Mouse (Mus musculus): ENCODE measurements around the gene Cars2. TPM values are rescaled to one million over a fixed set of nuclear protein-coding genes. Genes with fewer than 3 reads are reported as not detected.

Gene Cars2
- polyA plus RNA-seq, 1 experiment from 2014 or later: 19.9 TPM

DNA sequence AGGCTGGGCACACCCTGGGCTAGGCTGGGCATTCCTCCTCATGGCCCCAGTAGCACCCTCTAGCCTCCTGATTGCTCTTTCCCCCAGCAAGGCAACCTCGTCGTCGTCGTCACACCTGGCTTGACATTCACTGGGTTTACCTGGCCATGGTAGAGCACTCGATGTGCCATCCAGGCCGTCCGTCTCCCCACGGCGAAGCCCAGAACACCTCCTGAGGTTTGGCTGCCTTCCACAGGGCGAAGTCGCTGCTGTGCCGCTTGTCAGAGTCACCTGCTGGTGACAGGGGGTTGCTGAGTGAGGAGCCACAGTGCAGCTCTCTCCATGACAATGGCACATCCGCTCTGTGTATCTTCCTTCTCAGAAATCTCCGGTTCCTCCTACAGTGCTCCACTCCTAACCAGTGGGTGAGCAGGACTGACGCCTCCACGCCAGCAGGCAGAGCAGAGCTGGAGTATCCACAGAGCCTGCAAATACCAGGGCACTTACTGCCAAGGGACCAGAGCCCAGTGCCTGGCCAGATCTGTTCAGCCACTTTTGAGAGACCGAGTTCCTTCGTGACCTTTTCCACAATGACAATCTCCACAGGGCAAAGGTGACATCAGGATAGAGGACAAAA is 20.3 kb downstream of the Cars2 start:
- no peak overlapping the region for H3K4me3 ChIP-seq (replicated peaks)
- peaks cover 29% of the 10 kb centered on the region for H3K36me3 ChIP-seq (replicated peaks)
- peaks cover 11% of the 10 kb centered on the region for H3K4me1 ChIP-seq
- 84% methylated on average over 18 of the region's 18 CpGs for WGBS
- H3K27me3 ChIP-seq: no peaks in the 10 kb centered on the region
- no peak overlapping the region for H3K9ac ChIP-seq
- no peak overlapping the region for H3K27ac ChIP-seq
- no peak for ATAC-seq (ENCODE audit: low FRiP score)
- no peaks in the 10 kb centered on the region for H3K9me3 ChIP-seq
- H3K4me2 ChIP-seq: no peak overlapping the region

DNA sequence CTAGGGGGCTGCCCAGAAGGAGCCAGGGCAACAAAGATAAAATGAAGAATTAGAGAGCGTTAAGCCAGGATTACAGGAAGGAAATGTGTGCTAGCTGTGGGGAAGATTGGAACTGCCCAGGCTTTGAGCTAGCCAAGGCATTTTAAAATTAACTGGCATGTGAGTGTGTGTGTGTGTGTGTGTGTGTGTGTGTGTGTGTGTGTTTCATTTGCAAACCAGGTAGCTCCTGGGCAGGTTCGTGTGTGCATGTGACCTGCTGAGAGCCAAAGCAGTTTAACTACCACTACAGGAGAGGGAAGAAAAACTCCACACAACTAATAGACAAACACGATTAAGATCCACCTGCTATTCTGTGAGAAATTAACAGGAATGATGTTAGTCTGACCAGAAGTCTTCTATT is 27.3 kb downstream of the Cars2 start:
- peaks cover 21% of the 10 kb centered on the region for H3K36me3 ChIP-seq (replicated peaks)
- no peak overlapping the region for H3K4me3 ChIP-seq (replicated peaks)
- H3K9ac ChIP-seq: no peak overlapping the region
- no peak overlapping the region for H3K4me2 ChIP-seq
- no peak overlapping the region for H3K27ac ChIP-seq
- no peak for ATAC-seq (ENCODE audit: low FRiP score)
- H3K4me1 ChIP-seq: no peaks in the 10 kb centered on the region
- no peaks in the 10 kb centered on the region for H3K9me3 ChIP-seq
- no peaks in the 10 kb centered on the region for H3K27me3 ChIP-seq
- WGBS: 88% methylated on average over 3 of the region's 3 CpGs

DNA sequence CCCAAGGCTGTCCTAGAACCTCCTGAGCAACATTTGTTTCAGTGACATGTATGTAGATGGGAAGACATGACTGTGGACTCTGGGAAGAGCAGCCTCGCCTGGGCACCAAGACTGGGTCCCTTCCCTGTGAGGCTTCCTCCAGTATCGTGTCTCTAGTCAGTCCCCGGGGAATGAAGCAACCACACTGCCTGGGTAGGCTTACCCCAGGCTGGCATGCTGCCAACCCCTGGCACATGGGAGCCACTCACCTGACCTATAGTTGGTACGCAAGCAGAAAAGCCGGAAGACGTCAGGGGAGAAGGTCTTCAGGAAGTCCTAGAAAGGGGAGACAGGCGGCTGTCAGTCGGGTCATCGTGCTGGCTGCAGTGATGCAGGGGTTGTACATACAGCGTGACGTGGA is 31.9 kb downstream of the Cars2 start:
- 89% methylated on average over 11 of the region's 11 CpGs for WGBS
- no peaks in the 10 kb centered on the region for H3K27me3 ChIP-seq
- no peak for ATAC-seq (ENCODE audit: low FRiP score)
- no peak overlapping the region for H3K9ac ChIP-seq
- H3K27ac ChIP-seq: no peak overlapping the region
- H3K4me2 ChIP-seq: no peak overlapping the region
- H3K9me3 ChIP-seq: no peaks in the 10 kb centered on the region
- H3K4me3 ChIP-seq (replicated peaks): no peak overlapping the region
- peaks cover 58% of the 10 kb centered on the region for H3K36me3 ChIP-seq (replicated peaks)
- H3K4me1 ChIP-seq: no peaks in the 10 kb centered on the region

DNA sequence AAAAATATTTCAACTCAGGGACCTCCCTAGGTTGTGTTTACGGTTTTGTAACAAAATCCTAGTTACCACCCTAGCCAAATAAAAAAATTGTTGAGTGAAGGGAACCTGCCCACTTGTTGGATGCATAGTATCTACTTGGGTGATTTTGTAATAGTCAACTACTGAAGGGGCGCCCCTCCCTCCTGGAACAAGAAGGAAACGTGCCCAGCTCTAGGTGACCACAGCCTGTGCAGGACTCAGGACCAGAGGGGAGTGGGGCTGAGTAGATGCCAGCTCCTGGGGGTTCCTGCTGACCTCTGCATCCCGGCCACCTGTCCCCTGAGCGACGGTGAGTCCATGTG is 32.6 kb downstream of the Cars2 start:
- Histone ChIP-seq H3K4me1 (no peaks in the 10 kb centered on the region), H3K4me2 (no peak overlapping the region), H3K4me3 (replicated peaks) (no peak overlapping the region), H3K36me3 (replicated peaks) (peaks cover 64% of the 10 kb centered on the region), H3K9me3 (no peaks in the 10 kb centered on the region), H3K9ac (no peak overlapping the region), H3K27me3 (no peaks in the 10 kb centered on the region), H3K27ac (no peak overlapping the region)
- ATAC-seq (ENCODE audit: low FRiP score): no peak
- 96% methylated on average over 6 of the region's 6 CpGs for WGBS

DNA sequence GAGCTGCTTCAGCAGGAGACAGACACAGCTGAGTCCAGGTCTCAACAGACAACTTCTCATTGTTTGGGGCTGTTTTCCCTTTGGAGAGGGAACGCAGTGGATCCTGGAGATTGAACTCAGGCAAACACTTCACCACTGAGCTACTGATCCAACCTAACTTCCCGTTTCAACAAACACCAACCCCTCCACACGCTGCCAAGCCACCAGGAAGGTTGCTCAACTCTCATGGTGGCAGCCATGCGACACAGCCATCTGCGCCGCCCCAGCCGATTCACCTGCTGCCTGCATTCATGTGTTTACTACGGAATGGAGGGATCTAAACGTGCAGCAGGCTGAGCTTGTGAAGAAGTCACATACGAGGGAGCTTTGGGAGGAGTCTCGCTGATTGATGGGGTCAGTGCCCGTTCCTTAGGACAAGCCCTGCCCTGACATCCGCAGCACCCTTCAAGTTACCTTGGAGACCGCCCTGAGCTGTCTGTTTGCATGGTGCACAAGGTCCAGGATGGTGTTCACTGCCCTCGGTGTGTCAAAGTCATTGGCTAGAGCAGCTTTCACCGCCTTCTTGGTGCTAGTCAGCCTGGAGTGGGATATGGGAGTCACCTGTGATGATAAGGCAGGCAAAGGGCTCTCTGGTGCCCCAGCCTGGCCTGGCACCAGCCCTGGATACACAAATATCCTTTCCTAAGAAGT is 33.1 kb downstream of the Cars2 start:
- no peak overlapping the region for H3K27ac ChIP-seq
- H3K4me1 ChIP-seq: no peaks in the 10 kb centered on the region
- no peak overlapping the region for H3K9ac ChIP-seq
- H3K4me2 ChIP-seq: no peak overlapping the region
- H3K9me3 ChIP-seq: no peaks in the 10 kb centered on the region
- 92% methylated on average over 16 of the region's 16 CpGs for WGBS
- H3K27me3 ChIP-seq: no peaks in the 10 kb centered on the region
- H3K36me3 ChIP-seq (replicated peaks): peaks cover 70% of the 10 kb centered on the region
- no peak overlapping the region for H3K4me3 ChIP-seq (replicated peaks)
- ATAC-seq (ENCODE audit: low FRiP score): no peak

DNA sequence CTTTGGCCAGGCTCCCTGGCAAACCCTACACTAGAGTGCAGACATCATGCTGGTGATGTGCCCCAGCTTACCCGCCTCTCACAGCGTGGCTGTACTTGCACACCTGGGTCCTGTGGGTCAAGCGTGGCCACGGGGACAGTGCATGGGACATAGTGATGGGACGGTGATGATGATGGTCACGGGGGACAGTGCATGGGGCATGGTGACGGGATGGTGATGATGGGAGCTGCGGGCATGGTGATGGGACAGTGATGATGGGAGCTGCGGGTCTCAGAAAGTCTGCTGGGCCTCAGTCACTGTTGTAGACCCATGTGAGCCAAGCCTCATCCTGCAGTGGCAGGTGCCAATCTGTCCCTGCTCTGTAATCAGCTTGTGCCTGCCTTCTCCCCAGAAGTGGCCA is 34.3 kb downstream of the Cars2 start:
- H3K36me3 ChIP-seq (replicated peaks): peaks cover 72% of the 10 kb centered on the region
- ATAC-seq (ENCODE audit: low FRiP score): no peak
- H3K27ac ChIP-seq: no peak overlapping the region
- no peak overlapping the region for H3K4me2 ChIP-seq
- no peak overlapping the region for H3K9ac ChIP-seq
- H3K4me1 ChIP-seq: no peaks in the 10 kb centered on the region
- no peak overlapping the region for H3K4me3 ChIP-seq (replicated peaks)
- WGBS: 96% methylated on average over 9 of the region's 9 CpGs
- H3K9me3 ChIP-seq: no peaks in the 10 kb centered on the region
- H3K27me3 ChIP-seq: no peaks in the 10 kb centered on the region

DNA sequence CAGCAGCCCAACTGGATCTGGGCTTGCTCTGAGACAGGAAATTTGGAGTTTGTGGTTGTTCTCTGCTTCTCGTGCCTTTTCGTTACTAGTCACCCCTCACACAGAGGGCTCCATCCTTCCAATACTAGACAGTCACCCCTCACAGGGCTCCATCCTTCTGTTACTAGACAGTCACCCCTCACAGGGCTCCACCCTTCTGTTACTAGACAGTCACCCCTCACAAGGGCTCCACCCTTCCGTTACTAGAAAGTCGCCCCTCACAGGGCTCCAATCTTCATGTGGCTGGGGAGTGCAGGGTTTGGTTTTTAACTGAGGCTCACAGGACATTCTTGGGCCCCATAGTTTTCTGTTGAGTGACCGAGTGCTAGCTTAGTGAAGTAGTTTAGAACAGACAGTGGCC is 37.3 kb downstream of the Cars2 start:
- no peaks in the 10 kb centered on the region for H3K4me1 ChIP-seq
- no peak overlapping the region for H3K27ac ChIP-seq
- H3K9me3 ChIP-seq: no peaks in the 10 kb centered on the region
- H3K4me3 ChIP-seq (replicated peaks): no peak overlapping the region
- H3K27me3 ChIP-seq: no peaks in the 10 kb centered on the region
- H3K4me2 ChIP-seq: no peak overlapping the region
- peaks cover 96% of the 10 kb centered on the region for H3K36me3 ChIP-seq (replicated peaks)
- WGBS: 90% methylated on average over 5 of the region's 5 CpGs
- no peak overlapping the region for H3K9ac ChIP-seq
- ATAC-seq (ENCODE audit: low FRiP score): no peak

DNA sequence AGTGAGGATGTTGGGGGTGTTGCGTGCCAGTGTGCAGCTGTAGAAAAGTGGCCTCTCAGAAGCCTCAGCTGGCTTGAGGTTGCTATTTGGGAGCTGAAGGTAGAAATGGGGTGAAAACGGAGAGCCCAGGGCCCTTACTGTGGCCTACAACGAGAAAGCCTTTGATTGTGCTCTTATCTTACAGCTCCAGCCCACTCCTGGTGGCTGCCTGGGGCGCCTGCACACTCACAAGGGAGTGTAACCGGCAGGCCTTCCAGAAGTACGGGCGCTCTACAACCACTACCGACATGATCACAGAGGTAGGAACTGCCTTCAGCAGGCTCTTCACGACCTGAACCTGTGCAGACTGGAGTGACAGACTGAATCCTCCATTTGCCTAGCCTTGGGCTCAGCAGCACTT is 37.9 kb downstream of the Cars2 start:
- H3K36me3 ChIP-seq (replicated peaks): peaks cover 97% of the 10 kb centered on the region
- H3K4me1 ChIP-seq: no peaks in the 10 kb centered on the region
- no peak overlapping the region for H3K4me2 ChIP-seq
- no peak overlapping the region for H3K4me3 ChIP-seq (replicated peaks)
- H3K27me3 ChIP-seq: no peaks in the 10 kb centered on the region
- no peak for ATAC-seq (ENCODE audit: low FRiP score)
- H3K9me3 ChIP-seq: no peaks in the 10 kb centered on the region
- H3K27ac ChIP-seq: no peak overlapping the region
- no peak overlapping the region for H3K9ac ChIP-seq
- WGBS: 89% methylated on average over 9 of the region's 9 CpGs

DNA sequence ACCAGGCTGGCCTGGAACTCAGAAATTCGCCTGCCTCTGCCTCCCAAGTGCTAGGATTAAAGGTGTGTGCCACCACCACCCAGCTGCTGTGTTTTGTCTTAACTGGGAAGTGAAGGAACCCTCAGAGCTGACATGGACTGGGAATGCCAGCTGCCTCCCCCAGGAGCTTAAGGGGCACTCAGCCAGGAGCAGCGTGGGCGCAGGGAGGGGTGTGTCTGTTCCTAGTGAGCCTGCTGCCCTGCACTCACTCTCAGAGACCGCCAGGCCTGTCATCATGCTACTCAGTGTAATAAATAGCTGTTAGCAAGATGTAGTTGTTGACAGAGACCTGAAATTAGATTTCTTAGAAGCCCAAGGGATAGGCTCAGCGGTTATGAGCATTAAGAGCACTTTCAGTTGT is 39.6 kb downstream of the Cars2 start:
- WGBS: 91% methylated on average over 5 of the region's 5 CpGs
- Histone ChIP-seq H3K27ac (no peak overlapping the region), H3K36me3 (replicated peaks) (peaks cover 98% of the 10 kb centered on the region), H3K4me3 (replicated peaks) (no peak overlapping the region), H3K9me3 (no peaks in the 10 kb centered on the region), H3K4me1 (no peaks in the 10 kb centered on the region), H3K9ac (no peak overlapping the region), H3K4me2 (no peak overlapping the region), H3K27me3 (no peaks in the 10 kb centered on the region)
- no peak for ATAC-seq (ENCODE audit: low FRiP score)

DNA sequence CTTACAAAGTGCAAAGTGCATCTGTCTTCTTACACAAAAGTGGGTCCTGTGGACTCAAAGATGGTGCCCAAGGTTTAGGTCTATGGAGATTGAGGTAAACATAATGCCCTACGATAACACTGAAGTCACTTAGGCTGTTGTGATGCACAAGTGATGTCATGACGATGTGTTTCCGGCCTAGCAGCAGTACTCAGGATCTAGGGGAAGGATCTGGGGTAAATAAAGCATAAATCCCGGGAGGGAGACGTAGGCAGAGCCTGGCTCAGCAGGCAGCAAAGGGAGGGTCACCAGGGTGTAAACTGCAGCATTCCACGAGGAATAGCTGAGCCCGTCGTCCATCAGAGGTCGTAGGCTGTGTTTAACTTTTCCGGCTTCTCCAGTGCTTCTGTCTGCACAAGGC is 41.7 kb downstream of the Cars2 start:
- Histone ChIP-seq H3K27me3 (no peaks in the 10 kb centered on the region), H3K27ac (no peak overlapping the region), H3K36me3 (replicated peaks) (peaks cover 98% of the 10 kb centered on the region), H3K9ac (no peak overlapping the region), H3K9me3 (no peaks in the 10 kb centered on the region), H3K4me1 (no peaks in the 10 kb centered on the region), H3K4me3 (replicated peaks) (no peak overlapping the region), H3K4me2 (no peak overlapping the region)
- WGBS: 91% methylated on average over 10 of the region's 10 CpGs
- ATAC-seq (ENCODE audit: low FRiP score): no peak

DNA sequence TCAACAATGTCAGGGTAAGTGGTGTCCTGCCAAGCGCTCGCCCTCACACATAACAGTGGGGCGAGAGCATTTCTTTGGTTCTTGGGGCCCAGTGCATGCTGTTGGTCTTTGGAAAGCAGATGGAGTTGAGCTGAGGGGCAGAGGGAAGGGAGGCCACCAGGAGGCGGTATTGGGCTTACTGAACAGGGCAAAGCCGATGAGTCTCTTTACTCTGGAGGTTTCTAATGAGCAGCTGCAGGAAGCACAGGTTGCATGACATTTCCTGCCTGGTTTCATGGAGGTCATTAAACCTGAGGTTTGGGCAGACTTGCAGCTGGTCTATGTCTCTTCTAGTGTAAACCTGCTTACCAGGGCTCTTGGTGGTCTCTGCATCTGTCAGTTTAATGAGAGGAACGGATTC is 43.8 kb downstream of the Cars2 start:
- WGBS: 73% methylated on average over 6 of the region's 6 CpGs

DNA sequence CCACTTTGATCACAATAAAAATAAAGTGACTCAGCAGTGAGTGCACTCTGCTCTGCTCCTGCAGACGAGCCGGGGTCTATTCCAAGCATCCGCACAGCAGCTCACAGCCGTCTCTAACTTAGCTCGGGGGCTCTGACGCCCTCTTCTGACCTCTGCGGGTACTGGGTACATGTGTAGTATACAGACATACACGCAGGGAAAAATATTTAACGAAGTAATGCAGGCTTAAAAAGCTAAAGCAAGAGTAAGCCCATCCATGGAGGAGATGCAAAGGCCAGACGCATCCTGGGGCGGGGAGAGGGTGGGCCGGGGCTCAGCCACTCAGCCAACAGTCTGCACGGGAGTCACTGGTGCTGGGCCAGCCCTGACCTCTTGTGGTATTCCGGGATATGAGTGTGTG is 44.5 kb downstream of the Cars2 start:
- no peaks in the 10 kb centered on the region for H3K9me3 ChIP-seq
- peaks cover 90% of the 10 kb centered on the region for H3K36me3 ChIP-seq (replicated peaks)
- H3K27ac ChIP-seq: no peak overlapping the region
- 84% methylated on average over 14 of the region's 14 CpGs for WGBS
- no peaks in the 10 kb centered on the region for H3K27me3 ChIP-seq
- no peak overlapping the region for H3K4me2 ChIP-seq
- ATAC-seq (ENCODE audit: low FRiP score): no peak
- no peaks in the 10 kb centered on the region for H3K4me1 ChIP-seq
- H3K4me3 ChIP-seq (replicated peaks): no peak overlapping the region
- no peak overlapping the region for H3K9ac ChIP-seq

More for the DNA sequence above, 43.8 kb downstream of the Cars2 start:
- Histone ChIP-seq H3K9me3 (no peaks in the 10 kb centered on the region), H3K36me3 (replicated peaks) (peaks cover 97% of the 10 kb centered on the region), H3K4me2 (no peak overlapping the region), H3K4me3 (replicated peaks) (no peak overlapping the region), H3K4me1 (no peaks in the 10 kb centered on the region), H3K27ac (no peak overlapping the region), H3K27me3 (no peaks in the 10 kb centered on the region), H3K9ac (no peak overlapping the region)
- ATAC-seq (ENCODE audit: low FRiP score): no peak

DNA sequence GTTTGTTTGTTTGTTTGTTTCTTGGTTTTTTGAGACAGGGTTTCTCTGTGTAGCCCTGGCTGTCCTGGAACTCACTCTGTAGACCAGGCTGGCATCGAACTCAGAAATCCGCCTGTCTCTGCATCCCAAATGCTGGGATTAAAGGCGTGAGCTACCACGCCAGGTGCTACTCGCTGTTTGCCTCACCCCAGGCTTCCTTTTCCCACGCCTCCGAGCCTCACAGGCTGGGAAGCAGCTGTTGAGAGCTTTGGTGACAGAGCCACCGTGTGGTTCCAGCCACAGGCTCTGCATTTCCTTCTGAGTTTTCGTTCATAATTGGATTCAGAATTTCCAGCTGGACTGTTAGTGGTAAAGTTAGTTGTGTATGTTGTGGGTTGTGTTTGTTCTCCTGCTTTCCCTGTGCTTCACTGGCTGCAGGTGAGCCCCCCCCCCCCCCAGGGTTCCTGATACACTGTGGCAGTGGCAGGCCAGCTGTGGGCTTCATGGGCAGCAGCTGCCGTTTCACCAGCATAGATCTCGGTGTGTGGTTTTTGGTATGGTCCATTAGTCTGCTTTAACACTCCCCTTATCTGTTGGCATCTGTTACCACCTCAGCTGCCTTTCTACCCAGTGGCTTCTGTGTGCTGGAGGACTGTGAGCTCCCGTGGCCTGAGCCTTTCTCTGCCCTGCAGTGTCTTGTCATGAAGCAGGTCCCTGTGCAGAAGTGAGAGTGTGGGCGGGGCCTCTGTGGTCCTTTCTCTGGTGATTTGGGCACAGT is 46.9 kb downstream of the Cars2 start:
- no peaks in the 10 kb centered on the region for H3K27me3 ChIP-seq
- H3K36me3 ChIP-seq (replicated peaks): peaks cover 66% of the 10 kb centered on the region
- H3K27ac ChIP-seq: no peak overlapping the region
- WGBS: 89% methylated on average over 13 of the region's 13 CpGs
- H3K9ac ChIP-seq: no peak overlapping the region
- H3K4me2 ChIP-seq: no peak overlapping the region
- no peaks in the 10 kb centered on the region for H3K9me3 ChIP-seq
- H3K4me1 ChIP-seq: peaks cover 2% of the 10 kb centered on the region
- H3K4me3 ChIP-seq (replicated peaks): no peak overlapping the region
- no peak for ATAC-seq (ENCODE audit: low FRiP score)

Measured in forebrain, embryonic 12.5 days (tissue).